Mouse (Mus musculus) liver, adult 2 months (tissue): Measurements from ENCODE around the gene Hsd17b1. TPM values are rescaled to one million over a fixed set of nuclear protein-coding genes. Genes with fewer than 3 reads are reported as not detected.

Experiments
- DNase-seq: peaks from one replicate; pipeline ENCODE4 v3.0.0-alpha.2; 2011; ENCODE audit warnings: low read depth, low spot score; ENCODE audit errors: extremely low read depth
- H3K27ac ChIP-seq: fragments of 200-500 bp; replicated peaks from 2 replicates; pipeline ENCODE4 v1.5.1; 2012; ENCODE audit warnings: low read depth, mild to moderate bottlenecking, control low read depth, inconsistent platforms, low read length; ENCODE audit not compliant: insufficient read depth
- H3K27me3 ChIP-seq: fragments of 200-500 bp; 2 replicates; pipeline ENCODE4 v1.6.1; 2012; ENCODE audit warnings: mild to moderate bottlenecking, moderate library complexity, low read length, inconsistent platforms; ENCODE audit not compliant: control insufficient read depth, insufficient read depth
- H3K36me3 ChIP-seq: fragments of 200-500 bp; 2 replicates; pipeline ENCODE4 v1.6.1; 2012; ENCODE audit warnings: low read length, inconsistent platforms; ENCODE audit not compliant: control insufficient read depth, insufficient read depth
- H3K4me1 ChIP-seq: fragments of 200-500 bp; 2 replicates; pipeline ENCODE4 v1.6.1; 2011; ENCODE audit warnings: low read length; ENCODE audit not compliant: control insufficient read depth, insufficient read depth
- H3K4me3 ChIP-seq: fragments of 200-500 bp; 2 replicates; pipeline ENCODE4 v1.5.1; 2011; ENCODE audit warnings: low read depth, mild to moderate bottlenecking, control low read depth, low read length, moderate library complexity; ENCODE audit not compliant: insufficient read depth
- H3K79me2 ChIP-seq: fragments of 200-500 bp; 2 replicates; pipeline ENCODE4 v1.6.1; 2012; ENCODE audit warnings: inconsistent platforms, mild to moderate bottlenecking, low read length, moderate library complexity; ENCODE audit not compliant: control insufficient read depth, insufficient read depth
- H3K9ac ChIP-seq: fragments of 200-500 bp; 2 replicates; pipeline ENCODE4 v1.6.1; 2012; ENCODE audit warnings: low read depth, mild to moderate bottlenecking, control low read depth, inconsistent platforms, low read length
- CTCF ChIP-seq: fragments of 200-500 bp; IDR thresholded peaks from 2 replicates; pipeline ENCODE4 v1.5.1; 2011; ENCODE audit warnings: low read depth, low read length, control low read depth
- POLR2A ChIP-seq: fragments of 200-500 bp; IDR thresholded peaks from 2 replicates; pipeline ENCODE4 v1.6.1; 2011; ENCODE audit warnings: low read length, control low read depth; ENCODE audit not compliant: insufficient read depth; ENCODE audit errors: extremely low read depth
- WGBS: fragments of 180-500 bp; shearing (Covaris S2); methylation state at CpG from one replicate; pipeline ENCODE4 v1.1.7; 2018; 5-methylcytosine and 5-hydroxymethylcytosine counted together
- polyA plus RNA-seq: library from polyadenylated mRNA; depleted of rRNA; stranded (reverse); fragments of >200 nt; gene quantifications from 2 replicates; pipeline ENCODE4 v1.2.3, GENCODE M21; 2012
- total RNA-seq: library from RNA; depleted of rRNA; stranded (reverse); fragments of >200 nt; gene quantifications from 2 replicates; pipeline ENCODE4 v1.2.3, GENCODE M21; 2014

Gene Hsd17b1
- total and polyA plus RNA-seq, 2 experiments, result 0.37 TPM

DNA sequence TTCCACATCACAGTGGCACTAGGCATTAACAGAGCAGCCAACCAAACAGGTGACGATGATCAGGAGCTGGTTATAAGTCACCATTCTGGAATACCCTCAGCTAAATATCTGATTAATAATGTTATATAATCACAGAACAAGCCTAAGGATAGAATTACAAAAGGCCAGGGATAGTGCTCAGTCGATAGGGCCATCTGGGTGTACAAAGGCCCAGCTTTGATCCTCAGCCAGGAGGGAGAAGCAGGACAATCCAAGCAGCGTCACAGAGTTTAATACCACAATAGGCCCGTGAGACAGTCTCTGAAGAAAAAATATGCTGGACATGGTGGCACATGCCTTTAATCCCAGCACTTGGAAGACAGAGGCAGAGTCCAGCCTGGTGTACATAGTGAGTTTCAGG lies 31.1 kb downstream of the Hsd17b1 start:
- Histone ChIP-seq H3K4me3 (no peak overlapping the region), H3K36me3 (peaks cover 18% of the 10 kb centered on the region), H3K79me2 (peaks cover 31% of the 10 kb centered on the region; the same call in 1 of the 2 replicates), H3K27me3 (no peaks in the 10 kb centered on the region), H3K4me1 (peaks cover 11% of the 10 kb centered on the region), H3K27ac (no peak overlapping the region), H3K9ac (no peak overlapping the region)
- TF ChIP-seq POLR2A (no peak), CTCF (no peak)
- peak; percentile 55 for DNase-seq
- 21% methylated on average over 4 of the region's 4 CpGs for WGBS

DNA sequence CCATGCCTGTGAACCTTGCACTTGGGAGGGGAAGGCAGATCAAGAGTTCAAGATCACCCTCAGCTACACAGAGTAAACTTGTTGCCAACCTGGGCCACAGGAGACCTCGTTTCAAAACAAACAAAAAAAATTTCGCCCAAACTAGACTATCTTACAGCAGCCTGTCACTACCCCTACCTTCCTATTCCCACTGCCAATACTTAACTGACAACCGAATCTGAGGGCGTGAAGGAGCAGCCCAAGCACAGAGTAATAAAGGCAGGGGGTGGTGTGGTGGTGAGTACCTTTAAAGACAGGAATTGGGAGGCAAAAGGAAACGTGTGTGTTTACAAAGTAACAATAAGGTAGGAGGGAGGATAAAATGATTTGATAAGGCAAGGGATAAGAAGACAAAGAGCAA lies 32.5 kb downstream of the Hsd17b1 start:
- peak; percentile 74 for DNase-seq
- peak overlapping the region; percentile 30; the same call in 1 of the 2 replicates for H3K9ac ChIP-seq
- 24% methylated on average over 5 of the region's 5 CpGs for WGBS
- H3K27me3 ChIP-seq, result no peaks in the 10 kb centered on the region
- H3K4me3 ChIP-seq, result no peak overlapping the region
- peaks cover 12% of the 10 kb centered on the region for H3K4me1 ChIP-seq
- peaks cover 7% of the 10 kb centered on the region; the same call in 1 of the 2 replicates for H3K36me3 ChIP-seq
- H3K79me2 ChIP-seq, result peaks cover 40% of the 10 kb centered on the region; the same call in 1 of the 2 replicates
- peak overlapping the region; percentile 20 for H3K27ac ChIP-seq
- TF ChIP-seq CTCF (no peak), POLR2A (no peak)

- Histone ChIP-seq H3K9ac (no peak overlapping the region), H3K79me2 (peaks cover 43% of the 10 kb centered on the region; the same call in 1 of the 2 replicates), H3K4me3 (no peak overlapping the region), H3K4me1 (peaks cover 13% of the 10 kb centered on the region), H3K27ac (no peak overlapping the region), H3K36me3 (peaks cover 5% of the 10 kb centered on the region; the same call in 1 of the 2 replicates), H3K27me3 (no peaks in the 10 kb centered on the region)
- WGBS, result 87% methylated on average over 4 of the region's 4 CpGs
- no peak for DNase-seq
- no peak for TF ChIP-seq CTCF
- TF ChIP-seq POLR2A, result no peak
These were observed 33.0 kb downstream of the Hsd17b1 start for GRCm38 (mm10) chr11:101111178-101111577.

GRCm38 (mm10) chr11:101112186-101112585 lies 34.0 kb downstream of the Hsd17b1 start:
- whole genome bisulfite sequencing, result 92% methylated on average over 3 of the region's 3 CpGs
- no peaks in the 10 kb centered on the region for H3K27me3 ChIP-seq
- H3K9ac ChIP-seq, result no peak overlapping the region
- DNase-seq, result no peak
- H3K36me3 ChIP-seq, result peaks cover 5% of the 10 kb centered on the region; the same call in 1 of the 2 replicates
- TF ChIP-seq CTCF (no peak), POLR2A (no peak)
- H3K27ac ChIP-seq, result no peak overlapping the region
- H3K4me3 ChIP-seq, result no peak overlapping the region
- peaks cover 13% of the 10 kb centered on the region for H3K4me1 ChIP-seq
- peaks cover 46% of the 10 kb centered on the region; the same call in 1 of the 2 replicates for H3K79me2 ChIP-seq

DNA sequence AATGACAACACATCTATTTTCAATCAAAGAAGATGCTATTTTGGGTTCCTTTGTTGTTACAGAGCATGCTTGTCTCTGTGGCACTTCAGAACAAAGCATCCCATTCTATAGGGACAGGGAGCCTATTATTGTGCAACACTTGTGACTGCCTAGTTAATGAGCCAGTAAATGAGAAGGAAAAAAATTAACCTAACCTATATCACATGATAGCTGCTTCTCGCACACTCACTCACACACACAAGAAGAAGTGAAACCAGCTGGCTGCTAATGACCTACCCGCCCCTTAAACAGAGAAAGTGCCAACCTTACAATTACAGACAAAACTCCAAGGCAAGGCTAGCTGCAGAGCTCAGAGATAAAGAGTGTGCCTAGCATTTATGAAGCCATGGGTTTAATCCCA lies 37.4 kb downstream of the Hsd17b1 start:
- no peak overlapping the region for H3K9ac ChIP-seq
- H3K27ac ChIP-seq, result no peak overlapping the region
- peaks cover 5% of the 10 kb centered on the region; the same call in 1 of the 2 replicates for H3K36me3 ChIP-seq
- peaks cover 44% of the 10 kb centered on the region for H3K79me2 ChIP-seq
- no peak overlapping the region for H3K4me3 ChIP-seq
- H3K27me3 ChIP-seq, result no peaks in the 10 kb centered on the region
- H3K4me1 ChIP-seq, result peaks cover 15% of the 10 kb centered on the region
- TF ChIP-seq CTCF, result no peak
- no peak for TF ChIP-seq POLR2A
- 61% methylated on average over 2 of the region's 2 CpGs for WGBS
- no peak for DNase-seq

GRCm38 (mm10) chr11:101118105-101118504 lies 39.9 kb downstream of the Hsd17b1 start:
- peaks cover 2% of the 10 kb centered on the region for H3K36me3 ChIP-seq
- TF ChIP-seq POLR2A (no peak), CTCF (no peak)
- peaks cover 16% of the 10 kb centered on the region for H3K4me1 ChIP-seq
- peak overlapping the region; percentile 45 for H3K27ac ChIP-seq
- WGBS, result 1% methylated on average over 4 of the region's 4 CpGs
- peak; percentile 74 for DNase-seq
- H3K27me3 ChIP-seq, result no peaks in the 10 kb centered on the region
- H3K79me2 ChIP-seq, result peaks cover 29% of the 10 kb centered on the region
- no peak overlapping the region; the same call in 1 of the 2 replicates for H3K9ac ChIP-seq
- H3K4me3 ChIP-seq, result 0 out of 2 replicates have a peak overlapping the region, but pooled peaks have one; percentile 0
